Mouse (Mus musculus): ENCODE data around the gene Phf21a. TPM values are rescaled to one million over a fixed set of nuclear protein-coding genes. Genes with fewer than 3 reads are reported as not detected.
"Not testable (repeated sequence)": the region's sequence is repeated elsewhere in the genome, so short reads cannot be mapped to it uniquely, and the experiment has no call there.

Gene Phf21a
- polyA plus RNA-seq, 1 experiment from 2014 or later: 37.2 TPM

DNA sequence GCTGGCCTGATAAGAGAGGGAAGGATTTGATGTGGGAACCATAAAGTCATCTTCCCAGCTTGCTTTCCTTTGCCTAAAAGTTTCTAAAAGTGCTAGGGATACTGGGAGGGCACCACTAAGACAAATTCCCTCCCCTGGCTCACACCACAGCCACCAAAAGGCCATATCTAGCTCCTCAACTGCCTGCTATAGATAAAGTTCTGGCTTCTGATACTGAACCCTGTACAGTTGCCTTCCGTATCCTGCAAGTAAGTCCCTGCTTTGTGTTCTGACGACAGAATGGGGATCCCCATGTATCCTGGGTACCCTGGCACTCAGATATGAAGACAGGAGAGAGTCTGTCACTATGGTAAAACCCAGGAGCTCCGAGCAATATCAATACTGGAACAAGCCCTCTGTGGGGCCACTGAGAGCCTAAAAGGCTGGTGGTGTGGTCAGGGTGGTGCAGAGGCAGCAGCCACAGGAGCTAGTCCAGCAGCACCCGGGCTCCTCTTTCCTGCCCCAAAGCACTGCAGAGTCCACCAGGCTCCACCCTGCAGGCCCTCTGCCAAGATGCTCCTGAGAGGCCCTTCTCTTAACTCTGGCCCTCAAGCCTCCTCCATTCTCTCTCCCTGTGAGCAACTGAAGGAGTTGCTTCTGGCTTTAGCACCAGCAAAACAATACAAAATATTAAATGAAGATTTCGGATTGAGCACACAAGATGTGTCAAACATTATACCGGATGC lies 297.5 kb downstream of the Phf21a start:
- peaks cover 62% of the 10 kb centered on the region for H3K4me1 ChIP-seq (replicated peaks)
- H3K27ac ChIP-seq (replicated peaks): peak overlapping the region; percentile 95
- peaks cover 21% of the 10 kb centered on the region for H3K36me3 ChIP-seq
- H3K9ac ChIP-seq: 0 out of 2 replicates have a peak overlapping the region, but pooled peaks have one; percentile 87
- peak overlapping the region; percentile 90 for H3K4me2 ChIP-seq
- no peaks in the 10 kb centered on the region for H3K9me3 ChIP-seq
- WGBS: 76% methylated on average over 6 of the region's 6 CpGs
- H3K27me3 ChIP-seq: no peaks in the 10 kb centered on the region
- no peak overlapping the region for H3K4me3 ChIP-seq
- no peak for ATAC-seq (ENCODE audit: low FRiP score, low read depth)

DNA sequence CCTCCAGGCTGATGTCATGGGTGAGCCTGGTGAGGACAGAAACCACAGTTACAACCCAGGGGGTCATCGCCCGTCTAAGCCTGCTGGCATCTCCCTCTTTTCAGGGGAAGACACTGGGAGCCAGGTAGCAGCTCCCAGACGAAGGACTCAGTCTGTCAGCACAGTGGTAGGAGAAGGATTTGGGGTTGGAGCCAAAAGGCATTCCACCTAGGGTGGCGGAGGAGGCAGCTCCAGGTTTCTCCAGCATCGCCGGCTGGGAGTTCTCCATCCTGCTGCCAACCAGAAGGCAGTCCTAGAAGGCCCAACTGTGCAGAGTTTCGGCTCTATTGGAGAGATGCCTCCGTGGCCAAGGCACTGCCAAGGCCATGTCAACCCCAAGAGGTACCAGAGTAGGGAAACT lies 298.2 kb downstream of the Phf21a start:
- H3K4me1 ChIP-seq (replicated peaks): peaks cover 62% of the 10 kb centered on the region
- H3K4me3 ChIP-seq: no peak overlapping the region
- no peak for ATAC-seq (ENCODE audit: low FRiP score, low read depth)
- peaks cover 14% of the 10 kb centered on the region for H3K36me3 ChIP-seq
- peak overlapping the region; percentile 77; the same call in 1 of the 2 replicates for H3K27ac ChIP-seq (replicated peaks)
- no peaks in the 10 kb centered on the region for H3K27me3 ChIP-seq
- H3K4me2 ChIP-seq: peak overlapping the region; percentile 57; the same call in 1 of the 2 replicates
- H3K9ac ChIP-seq: no peak overlapping the region
- WGBS: 76% methylated on average over 8 of the region's 8 CpGs
- no peaks in the 10 kb centered on the region for H3K9me3 ChIP-seq

DNA sequence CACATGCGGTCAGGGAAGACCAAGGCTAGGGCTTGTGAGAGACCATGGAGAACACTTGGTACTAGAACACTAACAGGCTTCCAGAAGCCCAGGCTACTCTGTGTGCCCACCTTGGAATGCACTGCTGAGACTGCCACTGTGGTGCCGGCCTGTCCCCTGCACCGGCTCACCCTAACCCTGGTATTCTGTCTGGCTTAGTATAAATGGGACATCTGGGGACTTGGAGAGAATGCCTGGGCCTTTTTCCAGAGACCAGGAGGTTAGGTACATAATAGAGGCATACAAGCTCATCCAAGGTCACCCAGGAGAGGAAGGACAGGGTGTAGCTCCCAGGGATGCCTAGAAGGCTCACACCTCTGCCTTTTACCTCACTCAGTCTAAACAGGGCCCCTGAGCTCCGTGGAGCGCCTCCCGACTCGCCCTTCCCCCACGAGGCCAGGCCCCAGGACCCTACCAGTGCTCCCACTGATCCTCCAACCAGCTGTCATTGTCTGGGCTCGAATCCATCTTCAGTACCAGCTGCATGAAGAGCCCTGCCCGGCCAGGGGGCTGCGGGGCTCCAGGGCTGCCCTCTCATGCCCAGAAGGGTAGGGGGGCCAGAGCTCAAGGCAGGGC lies 298.9 kb downstream of the Phf21a start:
- Histone ChIP-seq H3K9me3 (no peaks in the 10 kb centered on the region), H3K4me2 (peak overlapping the region; percentile 57), H3K27ac (replicated peaks) (peak overlapping the region; percentile 77), H3K27me3 (no peaks in the 10 kb centered on the region), H3K36me3 (peaks cover 7% of the 10 kb centered on the region), H3K4me3 (peak overlapping the region; percentile 33), H3K9ac (peak overlapping the region; percentile 43), H3K4me1 (replicated peaks) (peaks cover 62% of the 10 kb centered on the region)
- ATAC-seq (ENCODE audit: low FRiP score, low read depth): no peak
- 24% methylated on average over 11 of the region's 11 CpGs for WGBS

DNA sequence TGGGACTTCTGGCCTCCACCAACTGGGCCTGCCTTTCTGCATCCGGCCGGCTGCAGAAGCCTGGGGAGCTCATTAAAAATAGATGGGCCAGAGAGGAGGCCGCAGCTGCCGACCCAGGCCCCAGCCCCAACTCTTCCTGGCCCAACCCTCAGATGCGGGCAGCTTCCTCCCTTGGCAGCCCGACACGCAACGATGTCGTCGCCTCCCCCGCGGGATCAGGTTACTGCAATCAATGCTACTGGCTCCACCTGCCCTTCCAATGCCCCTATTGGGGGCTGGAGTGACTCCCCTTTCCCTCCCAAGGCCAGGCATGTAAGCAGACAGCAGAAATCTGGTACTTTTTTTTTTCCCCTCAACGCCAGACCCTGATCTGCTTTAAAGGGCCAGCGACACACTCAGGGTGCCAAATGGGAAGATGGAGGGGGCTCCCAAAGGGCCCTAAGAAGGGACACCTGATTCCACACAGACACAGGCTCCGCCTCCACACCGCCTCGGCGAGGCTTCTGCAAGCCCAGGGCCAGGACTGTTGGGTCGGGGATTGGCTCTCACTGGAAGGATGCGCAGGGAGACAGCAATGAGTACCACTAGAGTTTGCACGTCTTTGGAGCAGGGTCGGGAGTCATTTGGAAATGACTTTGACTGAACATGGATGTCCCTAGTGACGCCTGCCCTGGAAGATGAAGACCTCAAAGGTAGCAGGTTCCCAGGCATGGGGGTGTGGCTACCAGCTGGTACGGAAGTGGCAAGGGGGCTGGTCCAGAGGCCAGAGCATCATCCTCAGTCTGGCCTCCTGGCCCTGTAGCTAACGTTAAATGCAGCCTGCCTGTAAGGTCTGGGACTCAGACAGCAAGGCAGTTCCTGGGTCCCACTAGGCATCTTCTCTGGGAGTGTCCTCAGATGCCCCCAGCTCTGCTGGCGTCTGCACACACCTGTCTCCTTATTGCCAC lies 299.7 kb downstream of the Phf21a start:
- 4% methylated on average over 26 of the region's 26 CpGs for whole genome bisulfite sequencing
- Histone ChIP-seq H3K9ac (peak overlapping the region; percentile 43), H3K4me1 (replicated peaks) (peaks cover 62% of the 10 kb centered on the region), H3K36me3 (peaks cover under 1% of the 10 kb centered on the region; the same call in 1 of the 2 replicates), H3K27me3 (no peaks in the 10 kb centered on the region), H3K4me3 (peak overlapping the region; percentile 33), H3K27ac (replicated peaks) (peak overlapping the region; percentile 77), H3K4me2 (peak overlapping the region; percentile 57), H3K9me3 (no peaks in the 10 kb centered on the region)
- no peak for ATAC-seq (ENCODE audit: low FRiP score, low read depth)

DNA sequence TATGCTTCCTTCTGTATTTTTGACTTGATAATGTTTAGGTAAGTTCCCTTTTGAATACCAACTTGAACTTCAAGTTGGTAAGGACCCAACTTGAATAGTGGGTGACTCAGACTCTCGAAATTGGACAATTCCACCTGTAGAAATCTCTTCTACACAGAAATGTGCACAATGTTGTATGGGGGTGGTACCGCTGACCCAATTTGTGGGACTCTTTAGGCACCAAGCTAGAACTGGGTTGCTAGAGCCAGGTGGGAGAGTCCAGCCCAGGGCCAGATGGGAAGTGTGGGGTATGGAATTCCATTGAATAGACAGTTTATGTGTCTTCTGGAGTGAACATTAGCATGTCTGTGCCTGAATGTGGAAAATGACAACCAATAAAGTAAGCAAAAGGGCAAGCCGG lies 302.6 kb downstream of the Phf21a start:
- H3K36me3 ChIP-seq: no peaks in the 10 kb centered on the region
- no peak overlapping the region for H3K4me2 ChIP-seq
- no peak overlapping the region for H3K27ac ChIP-seq (replicated peaks)
- H3K27me3 ChIP-seq: no peaks in the 10 kb centered on the region
- H3K4me3 ChIP-seq: no peak overlapping the region
- peaks cover 60% of the 10 kb centered on the region for H3K4me1 ChIP-seq (replicated peaks)
- no peaks in the 10 kb centered on the region for H3K9me3 ChIP-seq
- WGBS: 84% methylated on average over 3 of the region's 3 CpGs
- no peak overlapping the region for H3K9ac ChIP-seq
- no peak for ATAC-seq (ENCODE audit: low FRiP score, low read depth)

DNA sequence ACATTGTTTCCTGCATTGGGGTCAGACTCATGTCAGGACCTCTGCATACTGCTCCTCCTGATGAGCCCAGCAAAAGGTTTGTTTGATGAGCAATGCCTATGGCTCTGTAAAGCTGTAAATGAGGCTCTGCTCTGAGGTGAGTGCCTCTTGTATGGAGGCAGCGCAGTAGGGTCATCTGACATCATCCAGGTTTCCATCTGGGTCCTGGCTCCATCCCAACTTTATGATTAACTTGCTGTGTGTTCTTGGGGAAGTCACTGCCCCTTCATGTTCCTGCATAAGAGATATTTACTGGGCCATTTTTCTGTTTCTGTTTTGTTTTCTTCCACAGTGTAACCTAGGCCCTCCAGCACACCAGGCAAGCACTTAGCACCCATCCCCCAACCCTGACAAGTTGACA lies 304.5 kb downstream of the Phf21a start:
- 80% methylated on average over 1 of the region's 1 CpGs for WGBS

DNA sequence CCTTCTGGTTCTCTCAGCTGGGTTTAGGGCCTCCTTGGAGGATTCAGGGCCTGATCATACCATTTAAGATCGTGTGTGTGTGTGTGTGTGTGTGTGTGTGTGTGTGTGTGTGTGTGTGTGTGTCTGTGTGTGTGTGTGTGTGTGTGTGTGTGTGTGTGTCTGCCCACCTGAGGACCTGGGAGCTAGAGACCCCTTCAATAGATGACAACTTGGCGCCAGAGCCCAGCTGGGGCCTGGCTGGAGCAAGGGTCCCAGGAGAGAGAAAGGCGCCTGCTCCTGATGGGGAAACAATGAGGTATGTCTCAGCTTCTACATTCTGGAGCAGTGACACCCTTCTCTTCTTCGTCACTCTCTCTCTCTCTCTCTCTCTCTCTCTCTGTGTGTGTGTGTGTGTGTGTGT lies 307.0 kb downstream of the Phf21a start:
- not testable (repeated sequence) for H3K36me3 ChIP-seq; H3K9me3 ChIP-seq; ATAC-seq (ENCODE audit: low FRiP score, low read depth); H3K27me3 ChIP-seq
- WGBS: 19% methylated on average over 4 of the region's 4 CpGs
- Histone ChIP-seq H3K4me1 (replicated peaks) (peaks cover 46% of the 10 kb centered on the region), H3K27ac (replicated peaks) (peak overlapping the region; percentile 77; the same call in 1 of the 2 replicates), H3K9ac (0 out of 2 replicates have a peak overlapping the region, but pooled peaks have one; percentile 3), H3K4me3 (peak overlapping the region; percentile 64), H3K4me2 (peak overlapping the region; percentile 80)

More for the DNA sequence above, 304.5 kb downstream of the Phf21a start:
- Histone ChIP-seq H3K9ac (no peak overlapping the region), H3K36me3 (no peaks in the 10 kb centered on the region), H3K27ac (replicated peaks) (no peak overlapping the region), H3K4me3 (no peak overlapping the region), H3K4me2 (0 out of 2 replicates have a peak overlapping the region, but pooled peaks have one; percentile 31), H3K9me3 (no peaks in the 10 kb centered on the region), H3K27me3 (no peaks in the 10 kb centered on the region), H3K4me1 (replicated peaks) (peaks cover 53% of the 10 kb centered on the region)
- ATAC-seq (ENCODE audit: low FRiP score, low read depth): no peak

DNA sequence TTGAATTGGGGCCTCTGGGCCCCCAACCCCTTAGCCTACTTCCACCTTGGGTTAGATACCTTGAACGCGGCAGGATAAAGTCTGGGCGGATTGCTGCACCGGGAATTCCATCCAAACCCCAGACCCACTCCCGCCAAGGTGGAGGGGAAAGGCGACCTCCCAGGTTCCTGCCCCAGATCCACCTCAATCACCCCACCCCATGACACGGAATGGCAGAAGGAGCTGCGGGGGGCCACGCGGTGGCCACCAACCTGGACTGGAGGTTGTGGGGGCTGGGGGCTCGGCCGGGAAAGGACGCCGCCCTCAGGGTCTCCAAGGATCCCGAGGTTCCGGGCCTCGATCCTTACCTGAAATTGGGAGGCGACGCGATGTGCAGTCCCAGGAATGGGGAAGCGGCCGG lies 307.8 kb downstream of the Phf21a start:
- H3K36me3 ChIP-seq: peaks cover 13% of the 10 kb centered on the region
- peak overlapping the region; percentile 76 for H3K9ac ChIP-seq
- peaks cover 50% of the 10 kb centered on the region for H3K4me1 ChIP-seq (replicated peaks)
- no peaks in the 10 kb centered on the region for H3K9me3 ChIP-seq
- H3K4me2 ChIP-seq: peak overlapping the region; percentile 80
- ATAC-seq (ENCODE audit: low FRiP score, low read depth): no peak; the same call in 1 of the 2 replicates
- under 1% methylated on average over 20 of the region's 22 CpGs for WGBS
- peak overlapping the region; percentile 64 for H3K4me3 ChIP-seq
- H3K27me3 ChIP-seq: no peaks in the 10 kb centered on the region
- H3K27ac ChIP-seq (replicated peaks): peak overlapping the region; percentile 77

DNA sequence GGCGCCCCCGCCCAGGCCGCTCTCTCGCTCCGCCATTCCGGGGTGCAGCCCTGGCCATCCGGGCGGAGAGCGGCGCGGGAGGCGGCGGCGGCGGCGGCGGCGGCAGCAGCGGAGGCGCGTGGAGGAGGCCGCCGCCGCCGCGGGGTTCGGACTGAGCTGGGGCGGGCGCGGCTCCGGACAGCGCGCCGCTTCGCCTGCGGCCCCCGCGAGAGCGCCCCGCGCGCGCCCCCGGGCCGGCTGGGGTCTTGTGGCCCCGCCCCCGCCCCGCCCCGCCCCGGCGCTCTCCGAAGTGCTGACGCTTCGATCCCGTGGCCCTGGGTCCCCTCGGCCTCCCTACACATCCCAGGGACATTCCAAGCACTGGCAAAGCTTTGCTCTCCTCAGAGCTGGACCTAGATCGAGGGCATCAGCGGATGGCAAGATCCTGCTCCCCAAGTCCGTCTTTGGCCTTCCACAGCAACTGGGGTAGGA lies 308.2 kb downstream of the Phf21a start, which contains the start of gene Mapk8ip1:
Gene Mapk8ip1, minus strand, starts transcription at position 173 of the 471 bp plus-strand sequence.
- Histone ChIP-seq H3K4me3 (peak within 1 kb of the TSS; percentile 64), H3K9me3 (no peaks in the 10 kb centered on the region), H3K4me2 (peak within 1 kb of the TSS; percentile 80), H3K9ac (peak within 1 kb of the TSS; percentile 76), H3K4me1 (replicated peaks) (peaks cover 54% of the 10 kb centered on the region), H3K36me3 (peaks cover 13% of the 10 kb centered on the region), H3K27me3 (no peaks in the 10 kb centered on the region), H3K27ac (replicated peaks) (peak within 1 kb of the TSS; percentile 77)
- ATAC-seq (ENCODE audit: low FRiP score, low read depth): peak; percentile 61
- 4% methylated on average over 21 of the region's 59 CpGs for WGBS

DNA sequence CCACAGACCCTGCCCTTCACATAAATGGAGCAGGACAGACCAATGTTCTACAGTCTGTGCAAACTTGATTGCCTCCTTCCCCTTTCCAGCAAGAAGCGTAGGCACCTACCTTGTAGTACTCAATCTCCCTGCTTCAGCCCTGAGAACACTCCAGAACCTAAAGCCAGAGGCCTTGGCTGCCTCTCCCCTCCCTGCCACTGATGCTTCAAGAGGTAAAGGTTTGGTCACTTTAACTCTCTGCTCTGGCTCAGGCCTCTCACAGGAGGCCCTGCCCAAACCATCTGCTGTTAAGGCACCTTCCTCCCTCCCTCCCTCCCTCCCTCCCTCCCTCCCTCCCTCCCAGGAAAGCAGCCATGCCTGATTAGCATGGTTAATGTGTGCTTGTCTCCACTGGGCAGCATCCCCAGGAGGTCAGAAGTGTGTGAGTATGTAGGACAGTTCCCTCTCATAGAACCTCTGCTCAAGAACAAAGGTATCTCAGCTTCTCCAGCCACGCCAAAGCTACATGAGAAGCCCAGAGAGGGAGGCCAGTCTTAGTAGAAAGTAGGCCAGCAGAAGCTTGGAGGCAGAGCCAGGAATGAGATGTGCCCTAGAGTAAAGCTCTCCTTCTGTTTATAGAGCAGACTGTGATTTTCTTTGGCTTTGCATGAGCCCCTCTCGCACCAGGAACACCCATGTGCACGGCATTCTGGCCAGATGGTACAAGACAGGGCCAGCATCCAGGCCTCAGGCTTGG lies 309.8 kb downstream of the Phf21a start:
- Histone ChIP-seq H3K27ac (replicated peaks) (peak overlapping the region; percentile 58), H3K36me3 (peaks cover 20% of the 10 kb centered on the region), H3K4me3 (no peak overlapping the region), H3K9me3 (no peaks in the 10 kb centered on the region), H3K9ac (no peak overlapping the region), H3K4me1 (replicated peaks) (peaks cover 47% of the 10 kb centered on the region), H3K27me3 (no peaks in the 10 kb centered on the region), H3K4me2 (no peak overlapping the region)
- ATAC-seq (ENCODE audit: low FRiP score, low read depth): no peak
- 61% methylated on average over 4 of the region's 4 CpGs for WGBS

DNA sequence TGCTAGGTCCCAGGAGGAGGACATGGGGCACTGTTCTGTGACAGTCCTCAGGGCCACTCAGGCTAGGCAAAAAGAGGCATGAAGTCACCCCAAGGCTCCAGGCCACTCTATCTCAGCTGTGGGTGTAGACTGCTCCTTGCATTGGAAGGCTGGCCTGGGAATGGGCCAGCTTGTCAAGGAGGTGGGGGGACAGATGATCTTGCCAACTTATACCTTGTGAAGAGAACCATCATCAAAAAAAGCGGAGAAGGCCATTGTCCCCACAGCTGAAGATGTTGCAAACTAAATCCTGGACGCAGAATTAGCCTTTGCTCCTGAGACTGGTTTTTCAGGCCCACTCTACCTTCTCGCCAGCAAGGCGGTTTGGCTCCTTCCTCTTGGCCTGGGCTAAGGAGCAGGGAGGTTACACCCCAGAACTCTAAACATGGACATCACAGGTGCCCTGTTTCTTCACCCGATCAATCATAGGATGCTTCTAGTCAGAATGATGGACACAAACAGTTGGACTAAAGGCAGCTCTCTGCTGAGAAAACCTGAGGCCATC lies 310.9 kb downstream of the Phf21a start:
- Histone ChIP-seq H3K4me3 (no peak overlapping the region), H3K27me3 (no peaks in the 10 kb centered on the region), H3K4me1 (replicated peaks) (peaks cover 36% of the 10 kb centered on the region), H3K9me3 (no peaks in the 10 kb centered on the region), H3K27ac (replicated peaks) (no peak overlapping the region), H3K4me2 (no peak overlapping the region), H3K36me3 (peaks cover 31% of the 10 kb centered on the region), H3K9ac (no peak overlapping the region)
- no peak for ATAC-seq (ENCODE audit: low FRiP score, low read depth)
- WGBS: 97% methylated on average over 5 of the region's 5 CpGs

All from hindbrain, embryonic 15.5 days (tissue).